Mouse (Mus musculus) forebrain, embryonic 11.5 days (tissue): ENCODE measurements at regions not wholly inside any gene's neighbourhood (a gene's known extent, or its start where the extent isn't known, plus 50 kb on each side); places are given as distances from the start of the nearest gene placed in this dataset.
A peak's percentile ranks its signal among the peaks of the same experiment; 100 is the strongest.

ENCODE experiments used
- ATAC-seq: fragments of 200-750 bp; cut with Nextera tagmentation; replicated peaks from 2 replicates; pipeline ENCODE4 v1.8.0; 2017; ENCODE audit warnings: moderate TSS enrichment; ENCODE audit not compliant: low FRiP score
- DNase-seq: peaks from one replicate; pipeline ENCODE4 v3.0.0-alpha.2; 2017; ENCODE audit warnings: low spot score
- H3K27ac ChIP-seq: fragments of 300-500 bp; sonication (generic); 2 replicates; pipeline ENCODE4 v1.5.1; 2014; ENCODE audit warnings: low read depth, low read length
- H3K27me3 ChIP-seq: fragments of 300-500 bp; sonication (generic); 2 replicates; pipeline ENCODE4 v1.6.1; 2014; ENCODE audit warnings: mild to moderate bottlenecking, low read length, mixed read lengths; ENCODE audit not compliant: control insufficient read depth, insufficient read depth
- H3K36me3 ChIP-seq: fragments of 300-500 bp; sonication (generic); 2 replicates; pipeline ENCODE4 v1.6.1; 2014; ENCODE audit warnings: mild to moderate bottlenecking, low read length, moderate library complexity, mixed read lengths; ENCODE audit not compliant: control insufficient read depth, insufficient read depth
- H3K4me1 ChIP-seq: fragments of 300-500 bp; sonication (generic); replicated peaks from 2 replicates; pipeline ENCODE4 v1.6.1; 2014; ENCODE audit warnings: low read length, mixed read lengths; ENCODE audit not compliant: control insufficient read depth, insufficient read depth
- H3K4me2 ChIP-seq: fragments of 300-500 bp; sonication (generic); 2 replicates; pipeline ENCODE4 v1.6.1; 2014; ENCODE audit warnings: low read depth, mild to moderate bottlenecking, low read length, moderate library complexity, mixed read lengths; ENCODE audit not compliant: severe bottlenecking
- H3K4me3 ChIP-seq: fragments of 300-500 bp; sonication (generic); 2 replicates; pipeline ENCODE4 v1.5.1; 2014; ENCODE audit warnings: low read depth, low read length
- H3K9ac ChIP-seq: fragments of 300-500 bp; sonication (generic); 2 replicates; pipeline ENCODE4 v1.6.1; 2014; ENCODE audit warnings: low read length
- H3K9me3 ChIP-seq: fragments of 300-500 bp; sonication (generic); 2 replicates; pipeline ENCODE4 v1.6.1; 2016; ENCODE audit warnings: low read length, mixed read lengths; ENCODE audit not compliant: control insufficient read depth
- WGBS: fragments of 180-500 bp; shearing (Covaris S2); extraction: QIAGEN DNeasy Blood & Tissue Kit; methylation state at CpG from one replicate; pipeline ENCODE4 v1.1.7; 2014; 5-methylcytosine and 5-hydroxymethylcytosine counted together

- Histone ChIP-seq H3K9ac (no peak overlapping the region), H3K9me3 (no peaks in the 10 kb centered on the region; the same call in 1 of the 2 replicates), H3K27me3 (0 out of 2 replicates have a peak, but pooled peaks cover 2% of the 10 kb centered on the region), H3K4me1 (peaks cover 9% of the 10 kb centered on the region; the same call in 1 of the 2 replicates), H3K4me3 (no peak overlapping the region), H3K4me2 (no peak overlapping the region), H3K36me3 (no peaks in the 10 kb centered on the region), H3K27ac (no peak overlapping the region)
- WGBS = 25% methylated on average over 1 of the region's 1 CpGs
- no peak for DNase-seq
- no peak for ATAC-seq
Observed at GRCm38 (mm10) chr9:46891829-46892228, 106.7 kb upstream of the Gm4791 start.

- Histone ChIP-seq H3K9me3 (no peaks in the 10 kb centered on the region; the same call in 1 of the 2 replicates), H3K4me1 (peaks cover 9% of the 10 kb centered on the region; the same call in 1 of the 2 replicates), H3K4me3 (no peak overlapping the region), H3K27ac (peak overlapping the region; percentile 58), H3K4me2 (no peak overlapping the region), H3K36me3 (no peaks in the 10 kb centered on the region), H3K9ac (no peak overlapping the region), H3K27me3 (0 out of 2 replicates have a peak, but pooled peaks cover 2% of the 10 kb centered on the region)
- ATAC-seq (peak; percentile 91), DNase-seq (peak; percentile 73)
- WGBS = 29% methylated on average over 4 of the region's 4 CpGs
Observed at GRCm38 (mm10) chr9:46889933-46890662, 108.4 kb upstream of the Gm4791 start.

GRCm38 (mm10) chr9:46871211-46871994, 127.1 kb upstream of the Gm4791 start:
- no peak overlapping the region for H3K9ac ChIP-seq

GRCm38 (mm10) chr9:46863934-46864333, 134.6 kb upstream of the Gm4791 start:
- Histone ChIP-seq H3K9me3 (no peaks in the 10 kb centered on the region; the same call in 1 of the 2 replicates), H3K36me3 (no peaks in the 10 kb centered on the region), H3K4me3 (no peak overlapping the region), H3K4me2 (no peak overlapping the region), H3K27ac (no peak overlapping the region), H3K9ac (no peak overlapping the region), H3K4me1 (0 out of 2 replicates have a peak, but pooled peaks cover 2% of the 10 kb centered on the region), H3K27me3 (no peaks in the 10 kb centered on the region)
- DNase-seq (no peak), ATAC-seq (no peak)
- 40% methylated on average over 4 of the region's 4 CpGs for WGBS

More at GRCm38 (mm10) chr9:46871211-46871994, 127.1 kb upstream of the Gm4791 start:
- Histone ChIP-seq H3K4me2 (no peak overlapping the region), H3K27ac (no peak overlapping the region), H3K4me3 (no peak overlapping the region), H3K4me1 (no peaks in the 10 kb centered on the region), H3K27me3 (no peaks in the 10 kb centered on the region), H3K36me3 (no peaks in the 10 kb centered on the region), H3K9me3 (no peaks in the 10 kb centered on the region)
- WGBS = 87% methylated on average over 8 of the region's 8 CpGs
- DNase-seq = no peak
- ATAC-seq = no peak

- Histone ChIP-seq H3K36me3 (no peaks in the 10 kb centered on the region), H3K4me2 (no peak overlapping the region), H3K4me1 (0 out of 2 replicates have a peak, but pooled peaks cover 1% of the 10 kb centered on the region), H3K9ac (no peak overlapping the region), H3K27me3 (no peaks in the 10 kb centered on the region), H3K4me3 (no peak overlapping the region), H3K9me3 (no peaks in the 10 kb centered on the region), H3K27ac (no peak overlapping the region)
- ATAC-seq = no peak
- no peak for DNase-seq
- 94% methylated on average over 13 of the region's 13 CpGs for WGBS
Observed at GRCm38 (mm10) chr9:46851753-46852152, 146.8 kb upstream of the Gm4791 start.

GRCm38 (mm10) chr9:46851336-46851735, 147.2 kb upstream of the Gm4791 start:
- no peaks in the 10 kb centered on the region for H3K9me3 ChIP-seq
- WGBS = 54% methylated on average over 10 of the region's 10 CpGs
- no peak overlapping the region for H3K4me2 ChIP-seq
- H3K36me3 ChIP-seq = no peaks in the 10 kb centered on the region
- H3K9ac ChIP-seq = no peak overlapping the region
- no peak for ATAC-seq
- 0 out of 2 replicates have a peak, but pooled peaks cover 2% of the 10 kb centered on the region for H3K4me1 ChIP-seq
- H3K27me3 ChIP-seq = no peaks in the 10 kb centered on the region
- no peak overlapping the region for H3K27ac ChIP-seq
- no peak for DNase-seq
- no peak overlapping the region for H3K4me3 ChIP-seq

GRCm38 (mm10) chr9:46845276-46845675, 153.3 kb upstream of the Gm4791 start:
- Histone ChIP-seq H3K4me3 (no peak overlapping the region), H3K9ac (no peak overlapping the region), H3K9me3 (no peaks in the 10 kb centered on the region), H3K4me2 (no peak overlapping the region), H3K36me3 (no peaks in the 10 kb centered on the region), H3K4me1 (0 out of 2 replicates have a peak, but pooled peaks cover 2% of the 10 kb centered on the region), H3K27me3 (no peaks in the 10 kb centered on the region), H3K27ac (no peak overlapping the region)
- ATAC-seq (no peak), DNase-seq (no peak)
- WGBS = 84% methylated on average over 3 of the region's 3 CpGs

- no peaks in the 10 kb centered on the region for H3K9me3 ChIP-seq
- no peaks in the 10 kb centered on the region for H3K36me3 ChIP-seq
- WGBS = 91% methylated on average over 7 of the region's 7 CpGs
- no peaks in the 10 kb centered on the region for H3K27me3 ChIP-seq
- no peak overlapping the region for H3K4me3 ChIP-seq
- H3K4me2 ChIP-seq = no peak overlapping the region
- ATAC-seq (no peak), DNase-seq (no peak)
- H3K27ac ChIP-seq = no peak overlapping the region
- no peak overlapping the region for H3K9ac ChIP-seq
- 0 out of 2 replicates have a peak, but pooled peaks cover 2% of the 10 kb centered on the region for H3K4me1 ChIP-seq
Observed at GRCm38 (mm10) chr9:46843781-46844180, 154.8 kb upstream of the Gm4791 start.
